Mouse (Mus musculus): Measurements from ENCODE around the gene Capn12. TPM values are rescaled to one million over a fixed set of nuclear protein-coding genes. Genes with fewer than 3 reads are reported as not detected.
"Not testable (repeated sequence)": the region's sequence is repeated elsewhere in the genome, so short reads cannot be mapped to it uniquely, and the experiment has no call there.

The Capn12 gene
- polyA plus RNA-seq, 1 experiment from 2014 or later: 0.33 TPM

- no peak overlapping the region for H3K4me2 ChIP-seq (ENCODE audit: low read length)
- H3K9me3 ChIP-seq (ENCODE audit: control insufficient read depth, low read length): no peaks in the 10 kb centered on the region
- H3K27me3 ChIP-seq (ENCODE audit: control insufficient read depth, insufficient read depth, low read length): no peaks in the 10 kb centered on the region
- DNase-seq: no peak
- H3K9ac ChIP-seq (replicated peaks; ENCODE audit: low read length): no peak overlapping the region
- 0 out of 2 replicates have a peak, but pooled peaks cover 6% of the 10 kb centered on the region for H3K4me1 ChIP-seq (ENCODE audit: control insufficient read depth, insufficient read depth, low read length)
- no peak overlapping the region for H3K27ac ChIP-seq (replicated peaks; ENCODE audit: low read depth, low read length)
- no peak overlapping the region for H3K4me3 ChIP-seq (replicated peaks; ENCODE audit: low read depth, low read length)
- H3K36me3 ChIP-seq (ENCODE audit: control insufficient read depth, insufficient read depth, low read length): no peaks in the 10 kb centered on the region
- WGBS: 90% methylated on average over 6 of the region's 6 CpGs
- no peak for ATAC-seq (ENCODE audit: low FRiP score, low TSS enrichment)
These were observed 20.3 kb upstream of the Capn12 start for GRCm38 (mm10) chr7:28860898-28861297.

GRCm38 (mm10) chr7:28862817-28863499 lies 18.3 kb upstream of the Capn12 start:
- no peak for ATAC-seq (ENCODE audit: low FRiP score, low TSS enrichment)
- Histone ChIP-seq H3K27me3 (ENCODE audit: control insufficient read depth, insufficient read depth, low read length) (no peaks in the 10 kb centered on the region), H3K27ac (replicated peaks; ENCODE audit: low read depth, low read length) (no peak overlapping the region), H3K4me1 (ENCODE audit: control insufficient read depth, insufficient read depth, low read length) (0 out of 2 replicates have a peak, but pooled peaks cover 7% of the 10 kb centered on the region), H3K36me3 (ENCODE audit: control insufficient read depth, insufficient read depth, low read length) (no peaks in the 10 kb centered on the region), H3K4me3 (replicated peaks; ENCODE audit: low read depth, low read length) (no peak overlapping the region), H3K9me3 (ENCODE audit: control insufficient read depth, low read length) (no peaks in the 10 kb centered on the region), H3K4me2 (ENCODE audit: low read length) (no peak overlapping the region), H3K9ac (replicated peaks; ENCODE audit: low read length) (no peak overlapping the region)
- DNase-seq: no peak
- 78% methylated on average over 15 of the region's 15 CpGs for WGBS

- Histone ChIP-seq H3K27ac (replicated peaks; ENCODE audit: low read depth, low read length) (no peak within 1 kb of the TSS), H3K4me3 (replicated peaks; ENCODE audit: low read depth, low read length) (no peak within 1 kb of the TSS), H3K27me3 (ENCODE audit: control insufficient read depth, insufficient read depth, low read length) (no peaks in the 10 kb centered on the region), H3K9ac (replicated peaks; ENCODE audit: low read length) (no peak within 1 kb of the TSS; the same call in 1 of the 2 replicates), H3K4me1 (ENCODE audit: control insufficient read depth, insufficient read depth, low read length) (0 out of 2 replicates have a peak, but pooled peaks cover 7% of the 10 kb centered on the region), H3K9me3 (ENCODE audit: control insufficient read depth, low read length) (no peaks in the 10 kb centered on the region), H3K36me3 (ENCODE audit: control insufficient read depth, insufficient read depth, low read length) (no peaks in the 10 kb centered on the region), H3K4me2 (ENCODE audit: low read length) (peak within 1 kb of the TSS; percentile 20; the same call in 1 of the 2 replicates)
- DNase-seq: no peak
- 84% methylated on average over 6 of the region's 6 CpGs for WGBS
- no peak for ATAC-seq (ENCODE audit: low FRiP score, low TSS enrichment)
These were observed 17.7 kb upstream of the Capn12 start, which contains the start of gene Lgals7 for GRCm38 (mm10) chr7:28863540-28863939. Gene Lgals7 (plus strand): TSS chr7:28863853.

GRCm38 (mm10) chr7:28864288-28864750 lies 16.9 kb upstream of the Capn12 start:
- no peaks in the 10 kb centered on the region for H3K27me3 ChIP-seq (ENCODE audit: control insufficient read depth, insufficient read depth, low read length)
- no peak overlapping the region for H3K9ac ChIP-seq (replicated peaks; ENCODE audit: low read length)
- peak overlapping the region; percentile 20; the same call in 1 of the 2 replicates for H3K4me2 ChIP-seq (ENCODE audit: low read length)
- H3K9me3 ChIP-seq (ENCODE audit: control insufficient read depth, low read length): no peaks in the 10 kb centered on the region
- H3K36me3 ChIP-seq (ENCODE audit: control insufficient read depth, insufficient read depth, low read length): no peaks in the 10 kb centered on the region
- no peak overlapping the region for H3K4me3 ChIP-seq (replicated peaks; ENCODE audit: low read depth, low read length)
- H3K4me1 ChIP-seq (ENCODE audit: control insufficient read depth, insufficient read depth, low read length): 0 out of 2 replicates have a peak, but pooled peaks cover 7% of the 10 kb centered on the region
- H3K27ac ChIP-seq (replicated peaks; ENCODE audit: low read depth, low read length): no peak overlapping the region
- ATAC-seq (ENCODE audit: low FRiP score, low TSS enrichment) (no peak), DNase-seq (peak; percentile 23)
- 46% methylated on average over 9 of the region's 9 CpGs for WGBS

GRCm38 (mm10) chr7:28865481-28866300 lies 15.5 kb upstream of the Capn12 start:
- ATAC-seq (ENCODE audit: low FRiP score, low TSS enrichment): peak; percentile 37; the same call in 1 of the 2 replicates
- WGBS: 47% methylated on average over 33 of the region's 33 CpGs

GRCm38 (mm10) chr7:28866769-28867507 lies 14.3 kb upstream of the Capn12 start:
- H3K4me2 ChIP-seq (ENCODE audit: low read length): no peak overlapping the region
- 93% methylated on average over 28 of the region's 28 CpGs for WGBS
- H3K4me1 ChIP-seq (ENCODE audit: control insufficient read depth, insufficient read depth, low read length): 0 out of 2 replicates have a peak, but pooled peaks cover 7% of the 10 kb centered on the region
- ATAC-seq (ENCODE audit: low FRiP score, low TSS enrichment) (no peak), DNase-seq (no peak)
- H3K4me3 ChIP-seq (replicated peaks; ENCODE audit: low read depth, low read length): no peak overlapping the region
- H3K9ac ChIP-seq (replicated peaks; ENCODE audit: low read length): no peak overlapping the region
- no peak overlapping the region for H3K27ac ChIP-seq (replicated peaks; ENCODE audit: low read depth, low read length)
- no peaks in the 10 kb centered on the region for H3K36me3 ChIP-seq (ENCODE audit: control insufficient read depth, insufficient read depth, low read length)
- no peaks in the 10 kb centered on the region for H3K9me3 ChIP-seq (ENCODE audit: control insufficient read depth, low read length)
- H3K27me3 ChIP-seq (ENCODE audit: control insufficient read depth, insufficient read depth, low read length): no peaks in the 10 kb centered on the region

More at GRCm38 (mm10) chr7:28865481-28866300, 15.5 kb upstream of the Capn12 start:
- Histone ChIP-seq H3K9me3 (ENCODE audit: control insufficient read depth, low read length) (no peaks in the 10 kb centered on the region), H3K4me2 (ENCODE audit: low read length) (peak overlapping the region; percentile 50), H3K4me3 (replicated peaks; ENCODE audit: low read depth, low read length) (peak overlapping the region; percentile 22; the same call in 1 of the 2 replicates), H3K36me3 (ENCODE audit: control insufficient read depth, insufficient read depth, low read length) (no peaks in the 10 kb centered on the region), H3K9ac (replicated peaks; ENCODE audit: low read length) (peak overlapping the region; percentile 40; the same call in 1 of the 2 replicates), H3K27ac (replicated peaks; ENCODE audit: low read depth, low read length) (no peak overlapping the region), H3K27me3 (ENCODE audit: control insufficient read depth, insufficient read depth, low read length) (no peaks in the 10 kb centered on the region), H3K4me1 (ENCODE audit: control insufficient read depth, insufficient read depth, low read length) (0 out of 2 replicates have a peak, but pooled peaks cover 7% of the 10 kb centered on the region)
- DNase-seq: peak; percentile 79

GRCm38 (mm10) chr7:28867508-28868340 lies 13.5 kb upstream of the Capn12 start:
- not testable (repeated sequence) for H3K9me3 ChIP-seq (ENCODE audit: control insufficient read depth, low read length); ATAC-seq (ENCODE audit: low FRiP score, low TSS enrichment); H3K27ac ChIP-seq (replicated peaks; ENCODE audit: low read depth, low read length); H3K9ac ChIP-seq (replicated peaks; ENCODE audit: low read length); H3K4me2 ChIP-seq (ENCODE audit: low read length); H3K4me3 ChIP-seq (replicated peaks; ENCODE audit: low read depth, low read length); H3K27me3 ChIP-seq (ENCODE audit: control insufficient read depth, insufficient read depth, low read length); H3K4me1 ChIP-seq (ENCODE audit: control insufficient read depth, insufficient read depth, low read length); H3K36me3 ChIP-seq (ENCODE audit: control insufficient read depth, insufficient read depth, low read length)
- peak; percentile 70 for DNase-seq
- 30% methylated on average over 23 of the region's 23 CpGs for WGBS
